Mouse (Mus musculus) E14TG2a.4 (cell line): Measurements from ENCODE around the gene Mrps5.

Experiments
- CTCF ChIP-seq: conservative IDR thresholded peaks from 2 replicates; pipeline ENCODE4 v1.5.1; 2014; ENCODE audit warnings: low read length
- POU5F1 ChIP-seq: IDR thresholded peaks from 2 replicates; pipeline ENCODE4 v1.6.1; 2014; ENCODE audit warnings: low read length, borderline replicate concordance

- TF ChIP-seq CTCF: no peak
- no peak for TF ChIP-seq POU5F1
Observed at GRCm38 (mm10) chr2:127537548-127537947, 49.5 kb upstream of the Mrps5 start.
